Comparison of ENCODE assay signal across 20 mouse cellular contexts in the genomic region with DNA sequence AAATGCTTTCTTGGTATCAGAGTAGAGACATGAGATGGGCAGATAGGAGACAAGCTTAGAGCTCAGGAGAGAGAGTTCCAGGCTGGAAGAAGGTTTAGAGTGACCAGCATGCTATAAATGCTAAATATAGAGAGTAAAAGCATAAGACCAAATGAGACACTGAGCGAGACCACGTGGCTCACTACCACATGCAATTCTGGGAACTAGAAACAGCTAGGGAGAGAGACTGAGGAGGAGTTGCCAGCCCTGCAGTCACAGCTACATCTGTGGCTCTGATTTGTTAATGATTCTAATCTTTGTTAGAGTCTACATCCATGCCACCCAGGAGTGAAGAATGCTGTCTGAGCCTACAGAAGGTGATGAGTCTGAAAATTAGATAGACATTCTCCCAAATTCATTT. TPM values are rescaled to one million over a fixed set of nuclear protein-coding genes. Genes with fewer than 3 reads are reported as not detected.
"Had no signal": no experiment of that assay in that cellular context is flagged by ENCODE, and none has a peak within 500 bp of the region (broad histone marks: within the 10 kb centered on the region; RNA-seq: fewer than 3 reads in every experiment).

No protein-coding gene starts in this region.

- DNase-seq: kidney, adult 8-10 months; kidney, postnatal 4 days; liver; liver, embryonic 13.5 days; liver, postnatal 0 days; lung, postnatal 14 days; retina, postnatal 1 day; thymus, adult 2 months; thymus, postnatal 25 days had no signal

- H3K27ac ChIP-seq: limb, embryonic 12.5 days; liver, embryonic 13.5 days; lung, embryonic 15.5 days; macrophage; midbrain, embryonic 15.5 days; neural tube, embryonic 13.5 days; stomach, postnatal 0 days had no signal

- ATAC-seq: inflammation-experienced regulatory T-cells, adult 6 months; intestine, postnatal 0 days; liver, postnatal 0 days; midbrain, embryonic 15.5 days had no signal

- H3K4me3 ChIP-seq: limb, embryonic 12.5 days; liver, embryonic 13.5 days; lung, embryonic 15.5 days; megakaryocyte, embryonic 14.5 days; midbrain, embryonic 15.5 days; neural tube, embryonic 13.5 days had no signal

RNA-seq across cellular contexts. Expression of gene Kcna10, which starts 13.3 kb away (rescaled TPM):
- total RNA-seq: layer of hippocampus, postnatal 10 days had no signal

RNA-seq across cellular contexts. Expression of gene Cym, which starts 52.0 kb away (rescaled TPM):
- total RNA-seq: layer of hippocampus, postnatal 10 days; left cerebral cortex, postnatal 36 days had no signal
